Mouse (Mus musculus) MEL-GATA-1-ER (cell line): ENCODE results near the gene Gstt2.

Experiments used
- DNase-seq: peaks from one replicate; pipeline ENCODE4 v3.0.0-alpha.2; 2012; ENCODE audit warnings: low read depth; ENCODE audit errors: extremely low read depth

The Gstt2 gene

DNA sequence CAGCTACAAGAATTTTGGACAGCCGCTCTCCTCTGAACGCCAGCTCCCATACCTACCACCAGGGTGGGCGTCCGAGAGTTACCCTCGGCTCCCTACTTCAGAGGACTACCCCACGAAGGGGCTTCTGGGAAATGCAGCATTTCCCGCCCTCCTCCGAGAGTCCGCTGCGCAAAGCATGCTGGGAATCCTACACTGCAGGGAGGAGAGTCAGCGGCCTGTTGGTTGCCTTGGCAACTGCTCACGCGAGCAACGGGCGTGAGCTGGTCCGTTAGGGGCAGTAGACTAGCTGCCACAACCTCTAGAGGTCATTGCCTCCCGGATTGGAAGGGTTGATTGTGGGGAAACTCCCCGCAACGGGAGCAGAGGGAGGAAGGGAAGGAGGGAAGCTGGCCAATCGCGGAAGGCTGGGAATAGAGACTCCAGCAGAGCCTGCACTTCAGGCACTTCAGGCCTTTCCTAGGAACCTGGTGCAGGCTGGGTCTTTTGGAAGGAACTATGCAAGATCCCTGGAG lies at the start of gene Gstt2:
Gene Gstt2, minus strand, starts transcription at position 177 of the 512 bp plus-strand sequence.
- DNase-seq: peak; percentile 87

DNA sequence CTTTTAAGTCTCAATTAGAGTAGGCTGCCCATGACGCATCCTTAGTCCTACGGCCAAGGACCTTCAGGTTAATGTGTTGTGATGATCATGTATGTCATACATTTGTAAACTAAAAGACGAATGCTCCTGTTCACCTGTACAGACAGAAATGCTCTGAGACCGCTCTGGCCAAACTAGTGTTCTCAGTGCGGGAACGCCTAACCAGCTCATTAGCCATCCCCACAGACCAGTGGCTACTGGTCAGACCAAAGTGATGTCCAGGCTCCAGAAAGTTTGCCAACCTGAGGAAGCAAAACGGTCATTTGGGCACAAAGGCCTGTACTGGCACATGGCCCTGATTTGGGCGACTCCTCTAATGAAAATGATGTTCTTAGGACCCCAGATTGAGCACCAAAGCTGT lies 47.5 kb upstream of the Gstt2 start:
- DNase-seq: no peak

DNA sequence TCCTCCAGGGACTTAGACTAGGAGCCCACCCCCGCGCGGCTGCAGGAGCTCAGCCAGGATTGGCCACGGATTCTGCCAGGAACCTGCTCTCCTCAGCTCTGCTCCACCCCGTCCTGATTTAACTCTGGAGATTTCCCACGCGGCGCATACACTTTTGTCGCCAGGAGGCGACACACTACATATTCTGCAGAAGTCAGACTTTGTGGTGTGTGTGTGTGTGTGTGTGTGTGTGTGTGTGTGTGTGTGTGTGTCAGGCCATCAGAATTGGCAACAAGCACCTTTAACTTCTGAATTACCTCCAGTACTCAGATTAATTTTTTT lies 46.0 kb upstream of the Gstt2 start:
- no peak for DNase-seq

DNA sequence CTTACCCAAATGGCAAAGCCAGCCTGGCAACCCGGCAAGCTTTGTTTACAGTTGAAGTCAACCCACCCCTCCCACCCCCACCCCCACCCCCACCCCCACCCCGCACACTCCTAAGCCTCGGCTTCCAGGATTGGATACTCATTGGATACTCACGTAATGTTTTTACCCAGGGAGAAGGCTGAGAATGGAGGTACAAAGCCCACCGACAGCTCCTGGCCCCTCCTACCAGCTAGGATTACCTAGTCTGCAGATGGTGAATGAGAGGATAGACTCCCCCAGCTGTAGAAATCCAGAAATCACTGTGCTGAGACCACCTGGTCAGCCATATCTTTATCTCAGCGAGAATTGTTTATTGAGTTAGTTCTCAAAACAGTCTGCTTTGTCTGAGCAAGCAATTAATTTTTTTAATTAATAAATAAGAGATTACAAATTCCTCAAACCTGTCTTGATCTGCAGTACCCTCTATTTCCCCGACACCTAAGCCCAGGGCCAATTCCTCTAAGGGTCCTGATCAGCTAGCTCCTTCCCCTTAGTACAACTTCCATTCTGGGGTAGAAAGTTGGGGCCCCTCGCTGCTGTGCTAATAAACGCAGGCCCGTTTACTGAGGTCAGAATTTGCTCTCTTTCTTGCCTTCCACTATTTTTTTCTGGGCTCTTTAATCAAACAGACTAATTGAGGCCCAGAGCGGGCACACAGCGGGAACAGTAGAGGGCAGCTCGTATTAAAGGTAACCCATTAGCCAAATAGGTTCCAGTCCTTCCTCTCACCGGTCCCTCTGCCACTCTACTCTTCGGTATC lies 45.4 kb upstream of the Gstt2 start:
- DNase-seq: no peak

DNA sequence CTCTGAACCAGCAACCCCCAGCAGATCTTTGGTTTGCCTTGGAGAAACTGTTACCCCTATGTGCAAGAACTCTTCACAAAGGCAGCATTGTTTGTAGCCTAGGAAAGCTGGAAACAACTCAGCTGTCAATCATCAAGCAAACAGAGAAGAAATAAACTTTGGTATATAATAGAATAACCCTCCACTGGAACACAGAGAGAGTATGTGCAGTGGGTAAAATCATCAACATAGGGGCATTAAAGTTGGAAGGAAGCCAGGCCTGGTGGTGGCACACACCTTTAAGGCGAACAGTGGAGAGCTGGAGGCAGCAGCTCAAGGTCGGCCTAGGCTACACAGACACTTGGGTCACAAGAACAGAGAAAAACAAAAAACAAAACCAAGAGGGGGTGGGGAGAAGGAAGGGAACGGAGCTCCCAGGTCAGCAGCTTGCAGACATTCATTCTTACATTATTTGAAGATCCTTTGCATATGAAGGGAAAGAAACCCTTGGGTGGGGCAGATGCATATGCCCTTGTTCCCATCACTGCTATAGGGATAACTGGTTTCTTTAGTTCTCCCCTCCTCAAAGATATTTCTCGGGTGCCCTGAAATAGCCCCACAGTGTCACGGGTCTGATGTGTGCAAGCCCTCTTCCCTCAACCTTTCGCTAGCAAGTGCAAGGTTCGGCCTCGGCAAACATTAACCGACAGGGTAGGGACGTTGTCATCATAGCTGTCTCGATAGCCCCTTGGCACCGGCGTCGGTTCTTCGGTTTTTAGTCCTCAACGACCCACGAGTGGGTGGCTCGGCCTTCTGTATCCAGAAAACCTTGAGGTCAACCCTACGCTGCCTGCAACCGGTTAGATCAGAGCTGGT lies 44.6 kb upstream of the Gstt2 start:
- no peak for DNase-seq

DNA sequence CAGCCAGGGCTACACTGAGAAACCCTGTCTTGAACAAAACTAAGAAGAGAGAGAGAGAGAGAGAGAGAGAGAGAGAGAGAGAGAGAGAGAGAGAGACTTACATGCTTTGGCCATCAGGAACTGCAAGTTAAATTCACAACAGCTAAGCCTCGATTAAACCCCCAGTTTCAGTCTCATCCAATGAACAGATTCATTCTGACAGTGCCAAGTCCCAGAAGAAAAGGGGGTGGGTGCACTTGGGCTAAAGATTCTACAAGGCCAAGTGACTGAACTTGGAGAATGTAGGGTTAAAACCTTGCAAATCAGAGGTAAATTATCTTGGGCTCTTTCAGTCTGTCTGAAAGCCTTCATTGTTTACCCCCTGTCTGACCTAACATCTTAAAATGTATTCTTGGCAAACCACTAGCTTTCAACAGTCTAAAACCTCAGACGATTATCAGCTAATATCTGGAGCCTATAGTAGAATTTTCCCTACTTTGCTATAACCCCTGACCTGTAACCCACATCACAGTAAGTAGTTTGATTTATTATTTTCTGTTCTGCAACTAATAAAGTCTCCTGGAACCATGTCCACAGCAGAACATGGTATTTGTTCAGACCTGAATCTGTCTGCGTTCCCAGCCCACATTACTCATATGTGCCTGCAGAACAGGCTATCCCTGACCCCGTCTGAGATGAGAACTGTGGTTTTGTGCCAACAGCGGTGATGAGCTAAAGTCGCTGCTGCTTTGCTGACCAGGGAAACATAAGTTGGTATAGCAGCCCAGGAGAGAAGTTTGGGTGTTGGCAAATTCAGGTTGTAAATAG lies 43.8 kb upstream of the Gstt2 start:
- DNase-seq: no peak

DNA sequence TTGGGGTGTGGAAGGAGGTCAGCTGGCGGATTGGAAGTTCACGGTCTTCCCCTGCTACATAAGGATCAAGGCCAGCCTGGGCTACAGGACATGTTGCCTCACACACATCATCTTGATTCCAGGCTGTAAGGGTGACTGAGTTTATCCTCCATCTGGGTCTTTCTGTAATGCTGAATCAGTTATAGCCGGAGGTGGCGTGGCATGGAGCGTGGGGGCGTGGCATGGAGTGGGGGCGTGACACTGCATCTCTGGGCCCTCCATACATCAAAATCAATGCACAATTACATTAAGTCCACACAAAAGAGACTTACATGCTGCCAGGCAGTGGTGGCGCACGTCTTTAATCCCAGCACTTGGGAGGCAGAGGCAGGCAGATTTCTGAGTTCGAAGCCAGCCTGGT lies 43.1 kb upstream of the Gstt2 start:
- no peak for DNase-seq

DNA sequence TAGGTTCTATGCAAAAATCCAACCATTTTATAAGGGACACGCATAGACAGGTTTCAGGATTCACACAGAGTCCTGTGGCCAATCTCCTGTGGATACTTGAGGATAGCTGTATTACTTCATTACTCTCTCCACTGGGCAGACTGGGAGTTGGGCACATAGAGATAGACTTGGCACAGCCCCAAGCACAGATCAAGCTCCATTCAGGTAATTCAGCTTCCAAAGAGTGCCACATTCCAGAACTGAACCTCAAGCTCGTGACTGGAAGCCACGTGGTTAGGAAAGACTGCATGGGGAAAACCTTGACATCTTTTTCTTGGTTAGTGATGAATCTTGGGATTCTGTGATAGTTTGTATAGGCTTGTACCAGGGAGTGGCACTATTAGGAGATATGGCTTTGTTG lies 41.6 kb upstream of the Gstt2 start:
- no peak for DNase-seq

DNA sequence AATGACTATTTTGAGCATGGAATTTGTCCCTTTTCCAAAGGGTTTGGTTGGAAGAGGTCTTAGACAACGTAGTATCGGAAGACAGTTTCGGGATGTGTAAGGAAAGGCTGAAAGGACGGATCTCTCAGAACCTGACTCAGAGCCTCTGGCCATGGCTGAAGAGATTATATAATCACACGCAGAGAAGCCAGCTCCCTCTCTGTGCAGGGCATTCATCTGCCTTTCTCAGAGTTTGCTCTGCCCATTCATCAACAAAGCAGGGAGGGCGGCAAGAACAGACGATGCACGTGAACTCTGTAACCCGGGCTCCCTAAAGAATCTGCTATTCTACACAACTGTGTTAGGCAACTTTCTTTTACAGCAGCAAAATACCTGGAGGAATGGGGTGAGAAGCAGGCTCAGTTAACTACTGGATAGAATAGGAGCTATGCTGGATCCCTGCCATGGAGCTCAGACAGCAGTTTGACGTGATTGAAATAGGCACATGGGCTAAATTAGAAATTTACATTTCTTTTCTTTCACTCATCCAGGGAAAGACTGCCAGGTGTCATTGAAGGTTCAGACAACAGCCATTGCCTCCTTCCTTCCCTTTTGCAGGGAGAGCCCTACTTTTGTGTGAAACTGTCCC lies 36.4 kb upstream of the Gstt2 start:
- no peak for DNase-seq

DNA sequence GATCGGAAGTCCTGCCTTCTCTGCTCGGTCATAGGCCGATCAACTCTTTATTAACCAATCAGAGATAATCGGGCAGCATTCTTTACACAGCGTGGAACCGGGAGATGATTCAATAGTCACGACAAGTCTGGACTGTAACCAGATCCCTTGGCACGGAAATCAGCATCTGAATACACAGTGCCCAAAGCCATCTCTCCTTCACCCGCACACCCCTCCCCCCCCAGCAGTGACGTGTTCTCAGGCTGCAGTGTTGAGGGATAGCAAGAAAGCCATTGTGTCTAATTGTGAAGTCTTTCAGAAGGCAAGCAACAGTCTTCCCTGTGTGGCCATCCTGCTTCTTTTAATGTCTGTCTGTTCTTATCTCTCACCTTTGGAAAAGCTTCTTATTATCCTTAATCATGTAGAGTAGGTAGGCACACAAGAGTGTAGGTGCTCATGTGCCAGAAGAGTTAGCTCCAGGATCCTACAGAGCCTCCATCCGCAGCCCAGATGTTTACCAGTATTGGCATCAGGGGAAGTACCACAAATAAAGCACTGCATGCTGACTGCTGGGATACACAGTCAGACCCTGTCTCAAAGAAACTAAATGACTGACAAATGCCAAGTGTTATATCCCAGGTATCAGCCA lies 35.8 kb upstream of the Gstt2 start:
- DNase-seq: peak; percentile 82

DNA sequence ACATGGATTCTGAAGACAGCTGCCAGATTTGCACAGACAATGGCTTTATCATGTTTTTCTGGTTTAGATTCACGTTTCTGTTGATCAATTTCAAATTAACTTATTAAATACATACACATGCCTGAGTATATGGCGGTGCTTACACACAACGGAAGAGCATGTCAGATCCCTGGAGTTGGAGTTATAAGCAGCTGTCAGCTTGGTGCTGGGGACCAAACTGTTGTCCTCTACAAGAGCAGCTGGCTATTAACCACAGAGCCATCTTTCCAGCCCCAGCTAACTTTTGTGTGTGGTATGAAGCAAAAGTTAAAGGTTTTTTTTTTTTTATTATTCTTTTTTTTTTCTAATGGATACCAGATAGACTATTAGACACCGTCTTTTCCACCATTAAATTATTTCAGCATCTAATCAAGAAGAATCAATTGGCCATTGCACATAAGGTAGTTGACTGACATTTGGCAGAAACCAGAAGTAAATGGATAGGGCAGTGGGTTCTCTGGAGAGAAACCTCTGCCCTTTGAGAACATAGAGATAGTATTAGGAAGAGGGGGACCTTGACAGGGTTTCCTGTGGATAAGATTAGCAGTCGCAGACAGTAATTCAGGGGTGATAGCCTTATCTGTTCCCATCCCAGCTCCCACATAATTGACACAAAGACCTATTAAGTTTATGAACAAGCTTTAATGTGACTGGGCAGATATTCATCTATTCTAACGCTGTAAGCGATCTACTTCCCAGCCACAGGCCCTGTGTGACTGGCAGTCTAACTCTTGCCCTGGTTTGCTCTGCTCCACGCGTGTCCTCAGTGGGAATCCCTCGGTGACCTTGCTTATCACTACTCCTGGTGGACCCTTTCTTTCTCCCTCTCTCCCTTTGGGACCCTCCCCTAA lies 35.0 kb upstream of the Gstt2 start:
- DNase-seq: peak; percentile 19

DNA sequence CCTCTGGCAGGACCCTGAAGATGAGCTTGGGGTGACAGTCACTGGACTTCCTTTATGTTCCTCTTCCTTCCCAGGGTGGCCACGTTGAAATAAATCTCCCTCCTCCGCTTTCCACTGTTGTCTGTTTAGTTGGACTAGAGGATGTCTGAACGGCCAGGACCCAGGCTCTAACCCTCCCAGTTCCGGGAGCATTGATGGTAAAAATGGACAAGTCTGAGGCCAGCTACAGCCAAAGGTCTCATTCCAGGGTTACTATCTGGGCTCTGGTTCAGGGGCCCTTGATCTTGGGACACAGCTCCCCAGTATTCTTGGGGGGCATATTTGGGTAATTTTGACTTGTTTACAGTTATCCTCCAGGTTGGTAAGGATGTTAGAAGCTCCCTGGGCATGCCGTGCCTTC lies 24.4 kb upstream of the Gstt2 start:
- DNase-seq: no peak

DNA sequence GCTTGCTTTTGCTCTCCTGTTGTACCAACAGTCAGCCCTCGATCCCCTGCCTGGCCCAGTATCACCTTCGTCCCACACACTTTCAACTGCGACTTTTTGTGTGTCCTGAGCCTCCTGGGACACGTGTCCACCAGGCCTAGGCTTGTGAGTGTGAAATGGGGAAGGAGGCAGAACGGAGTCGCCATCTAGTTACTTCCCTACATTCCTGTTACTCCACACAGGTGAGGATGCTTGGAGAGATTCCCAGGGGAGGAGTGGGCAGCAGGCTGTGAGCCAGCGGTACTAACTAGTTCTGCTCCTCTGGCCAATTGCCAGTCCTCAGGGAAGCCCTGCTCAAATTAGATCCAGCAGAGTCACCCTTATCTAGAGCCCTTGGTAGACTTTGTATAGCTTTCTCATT lies 23.5 kb upstream of the Gstt2 start:
- peak; percentile 36 for DNase-seq

DNA sequence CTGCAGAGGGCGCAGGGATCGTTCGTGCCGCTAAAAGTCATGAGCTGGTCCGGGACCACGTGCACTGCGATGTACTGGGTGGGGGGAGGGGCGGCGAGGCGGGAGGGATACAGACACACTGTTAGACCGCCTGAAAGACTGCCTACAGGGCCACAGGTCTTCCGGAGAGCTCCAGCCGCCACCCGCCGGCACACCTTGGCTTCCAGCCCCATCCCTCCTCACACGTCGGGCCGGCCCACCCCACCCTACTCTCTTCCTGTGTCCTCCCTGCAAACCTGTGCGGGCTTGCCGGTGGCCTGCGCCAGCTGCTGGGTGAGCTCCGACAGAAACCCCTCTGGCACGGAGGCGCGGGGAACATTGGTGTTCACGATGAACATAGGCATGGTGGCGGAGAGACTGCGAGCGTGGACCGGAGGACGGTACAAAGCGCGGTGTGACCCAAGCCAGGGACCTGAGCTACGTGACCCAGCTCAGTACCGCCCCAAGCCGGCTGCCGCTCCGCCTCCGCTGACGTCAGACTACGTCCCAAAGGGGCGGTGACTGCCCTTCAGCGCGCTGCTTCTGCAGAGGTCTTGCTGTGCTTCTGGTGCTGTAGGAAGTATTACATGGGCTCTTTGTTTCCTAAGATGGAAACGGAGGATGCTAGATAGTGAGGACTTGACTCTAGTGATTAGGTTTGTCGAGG lies 22.7 kb upstream of the Gstt2 start, which contains the start of gene Mif:
Gene Mif, minus strand, starts transcription at position 455 of the 685 bp plus-strand sequence.
- peak; percentile 87 for DNase-seq

DNA sequence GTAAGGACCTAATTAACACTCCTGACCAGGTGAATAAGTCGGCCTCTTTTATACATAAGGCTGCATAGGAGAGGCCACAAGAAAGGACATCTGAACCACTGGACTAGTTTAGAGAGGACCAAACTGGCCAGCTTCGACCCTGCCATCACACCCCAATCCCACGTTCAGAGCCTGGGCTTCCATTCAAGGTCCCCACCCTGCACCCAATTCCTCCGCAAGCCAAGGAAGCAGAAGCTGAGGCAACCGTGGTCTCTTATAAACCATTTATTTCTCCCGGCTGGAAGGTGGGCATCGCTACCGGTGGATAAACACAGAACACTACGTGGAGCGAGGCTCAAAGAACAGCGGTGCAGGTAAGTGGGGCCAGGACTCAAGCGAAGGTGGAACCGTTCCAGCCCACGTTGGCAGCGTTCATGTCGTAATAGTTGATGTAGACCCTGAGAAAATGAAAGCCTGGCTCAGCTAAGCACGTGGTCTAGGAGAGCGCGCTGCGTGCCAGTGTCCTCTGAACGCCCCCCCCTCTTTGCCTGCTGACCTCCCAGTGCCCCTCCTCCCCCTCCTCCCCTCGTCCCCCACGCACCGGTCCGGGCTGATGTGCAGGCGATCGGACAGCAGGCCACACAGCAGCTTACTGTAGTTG lies 22.0 kb upstream of the Gstt2 start:
- DNase-seq: no peak

DNA sequence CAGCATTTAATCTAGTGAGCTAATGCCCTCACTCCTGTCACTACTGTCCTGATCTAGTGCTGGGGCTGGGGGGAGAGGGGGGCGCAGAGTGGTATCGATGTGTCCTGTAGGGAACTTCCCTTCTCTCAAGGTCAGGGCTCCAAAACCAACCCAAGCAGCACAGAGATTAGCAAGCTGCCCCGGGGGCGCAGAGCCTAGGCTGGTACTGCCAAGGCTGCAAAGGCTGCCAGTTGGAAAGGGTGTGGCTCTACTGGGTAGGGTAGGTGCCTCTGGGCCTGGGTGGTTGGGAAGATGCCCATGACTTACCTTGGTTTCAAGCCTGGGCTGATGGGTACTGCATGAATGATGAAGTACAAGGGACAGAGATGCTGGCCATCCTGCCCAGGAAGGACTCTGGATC lies 20.4 kb upstream of the Gstt2 start:
- no peak for DNase-seq

DNA sequence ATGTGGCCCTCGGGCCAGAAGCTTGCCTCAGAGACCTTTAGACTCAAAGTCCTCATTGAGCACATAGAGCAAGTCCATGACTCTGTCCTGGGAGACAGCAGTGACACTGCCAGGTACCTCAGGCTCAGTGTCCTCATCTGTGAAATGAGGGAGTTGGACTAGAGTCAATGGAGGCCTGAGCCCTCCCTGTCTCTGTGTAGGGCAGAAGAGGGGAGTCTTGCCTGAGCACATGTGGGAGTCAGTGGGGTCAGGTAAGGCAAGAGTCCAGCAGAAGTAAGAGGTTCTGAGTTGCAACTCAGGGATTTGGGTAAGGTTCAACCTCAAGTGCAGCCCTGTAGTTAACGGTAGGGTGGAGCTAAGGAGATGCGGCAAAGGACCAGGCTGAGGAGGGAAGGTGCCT lies 19.8 kb upstream of the Gstt2 start:
- DNase-seq: no peak

DNA sequence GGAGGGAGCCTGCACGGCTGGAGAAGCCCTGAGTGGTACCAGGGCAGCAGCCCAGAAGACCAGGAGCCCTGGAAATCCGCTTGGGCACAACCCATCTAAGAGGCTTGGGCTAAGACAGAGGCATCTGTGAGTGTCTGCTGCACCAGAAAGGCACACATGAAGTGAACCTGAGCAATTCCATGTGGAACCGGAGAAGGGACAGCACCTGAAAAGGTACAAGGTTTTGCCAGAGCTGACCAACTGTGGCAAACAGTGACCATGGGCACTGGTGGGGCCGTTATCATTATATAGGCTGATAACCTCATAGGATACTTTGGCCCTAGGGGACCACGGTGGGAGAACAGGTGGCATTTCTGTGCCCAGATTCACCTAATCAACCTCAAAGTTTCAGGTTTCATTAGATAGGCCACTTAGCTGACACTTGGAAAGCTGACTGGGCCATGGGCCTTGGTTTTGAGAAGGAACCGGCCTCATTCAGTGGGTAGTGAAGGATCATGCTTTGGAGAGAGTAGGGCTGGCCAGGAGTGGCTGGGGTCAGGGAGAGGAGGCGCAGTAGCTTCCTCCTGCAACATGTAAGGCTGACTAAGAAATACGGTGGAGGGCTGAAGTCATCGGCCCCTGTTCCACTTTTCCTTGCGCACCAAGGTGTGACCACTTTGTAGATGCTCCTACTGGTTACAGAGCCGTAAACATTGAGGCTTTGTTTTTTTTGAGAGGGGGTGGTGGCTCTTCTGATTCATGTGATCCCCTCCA lies 19.1 kb upstream of the Gstt2 start:
- no peak for DNase-seq
